Mouse (Mus musculus): Measurements from ENCODE around the gene Trpd52l3. TPM values are rescaled to one million over a fixed set of nuclear protein-coding genes. Genes with fewer than 3 reads are reported as not detected.

The Trpd52l3 gene
- total RNA-seq, 1 experiment from 2014 or later = not detected

Other genes starting within 250 kb of the Trpd52l3 start
- 20.5 and 27.4 TPM in 2 replicates for gene 9930021J03Rik, start 197.8 kb upstream of the Trpd52l3 start, total RNA-seq (2017)
- 26.2 and 34.7 TPM in 2 replicates for gene Ranbp6, start 190.8 kb upstream of the Trpd52l3 start, total RNA-seq (2017)
- not detected in 2 replicates for gene Il33, start 78.7 kb upstream of the Trpd52l3 start, total RNA-seq (2017)
- gene Uhrf2, start 26.7 kb downstream of the Trpd52l3 start, total RNA-seq (2017) = 118 and 156 TPM in 2 replicates
- not detected in 2 replicates for gene Gldc, start 171.6 kb downstream of the Trpd52l3 start, total RNA-seq (2017)
- gene Mbl2, start 229.2 kb downstream of the Trpd52l3 start, total RNA-seq (2017) = not detected in 2 replicates